Mouse (Mus musculus) intestine, embryonic 15.5 days (tissue): ENCODE measurements around the gene Sdcbp2. TPM values are rescaled to one million over a fixed set of nuclear protein-coding genes. Genes with fewer than 3 reads are reported as not detected.
A peak's percentile ranks its signal among the peaks of the same experiment; 100 is the strongest.

Experiments
- ATAC-seq: fragments of 200-750 bp; cut with Nextera tagmentation; 2 replicates; pipeline ENCODE4 v1.8.0; 2017; ENCODE audit warnings: moderate TSS enrichment, moderate library complexity
- H3K27ac ChIP-seq: fragments of 300-500 bp; sonication (generic); 2 replicates; pipeline ENCODE4 v1.5.1; 2015; ENCODE audit warnings: mild to moderate bottlenecking, inconsistent platforms
- H3K27me3 ChIP-seq: fragments of 300-500 bp; sonication (generic); replicated peaks from 2 replicates; pipeline ENCODE4 v1.6.1; 2015; ENCODE audit warnings: inconsistent platforms
- H3K36me3 ChIP-seq: fragments of 300-500 bp; sonication (generic); 2 replicates; pipeline ENCODE4 v1.6.1; 2015; ENCODE audit warnings: inconsistent platforms
- H3K4me1 ChIP-seq: fragments of 300-500 bp; sonication (generic); replicated peaks from 2 replicates; pipeline ENCODE4 v1.6.1; 2015; ENCODE audit warnings: inconsistent platforms
- H3K4me2 ChIP-seq: fragments of 300-500 bp; sonication (generic); replicated peaks from 2 replicates; pipeline ENCODE4 v1.6.1; 2015; ENCODE audit warnings: mild to moderate bottlenecking, inconsistent platforms
- H3K4me3 ChIP-seq: fragments of 300-500 bp; sonication (generic); replicated peaks from 2 replicates; pipeline ENCODE4 v1.5.1; 2015; ENCODE audit warnings: inconsistent platforms
- H3K9ac ChIP-seq: fragments of 300-500 bp; sonication (generic); 2 replicates; pipeline ENCODE4 v1.6.1; 2015; ENCODE audit warnings: inconsistent platforms
- H3K9me3 ChIP-seq: fragments of 300-500 bp; sonication (generic); 2 replicates; pipeline ENCODE4 v1.6.1; 2016; ENCODE audit warnings: inconsistent platforms
- WGBS: fragments of 180-500 bp; shearing (Covaris S2); methylation state at CpG from one replicate; pipeline ENCODE4 v1.1.7; 2015; 5-methylcytosine and 5-hydroxymethylcytosine counted together
- polyA plus RNA-seq: library from polyadenylated mRNA; unstranded; fragments of >200 nt; fragmentation: Nextera tagmentation; extraction: Ambion mirVana; gene quantifications from 2 replicates; pipeline ENCODE4 v1.2.1, GENCODE M21; 2015

Sdcbp2 gene
- polyA plus RNA-seq, 1 experiment from 2014 or later, result 15.9 TPM

DNA sequence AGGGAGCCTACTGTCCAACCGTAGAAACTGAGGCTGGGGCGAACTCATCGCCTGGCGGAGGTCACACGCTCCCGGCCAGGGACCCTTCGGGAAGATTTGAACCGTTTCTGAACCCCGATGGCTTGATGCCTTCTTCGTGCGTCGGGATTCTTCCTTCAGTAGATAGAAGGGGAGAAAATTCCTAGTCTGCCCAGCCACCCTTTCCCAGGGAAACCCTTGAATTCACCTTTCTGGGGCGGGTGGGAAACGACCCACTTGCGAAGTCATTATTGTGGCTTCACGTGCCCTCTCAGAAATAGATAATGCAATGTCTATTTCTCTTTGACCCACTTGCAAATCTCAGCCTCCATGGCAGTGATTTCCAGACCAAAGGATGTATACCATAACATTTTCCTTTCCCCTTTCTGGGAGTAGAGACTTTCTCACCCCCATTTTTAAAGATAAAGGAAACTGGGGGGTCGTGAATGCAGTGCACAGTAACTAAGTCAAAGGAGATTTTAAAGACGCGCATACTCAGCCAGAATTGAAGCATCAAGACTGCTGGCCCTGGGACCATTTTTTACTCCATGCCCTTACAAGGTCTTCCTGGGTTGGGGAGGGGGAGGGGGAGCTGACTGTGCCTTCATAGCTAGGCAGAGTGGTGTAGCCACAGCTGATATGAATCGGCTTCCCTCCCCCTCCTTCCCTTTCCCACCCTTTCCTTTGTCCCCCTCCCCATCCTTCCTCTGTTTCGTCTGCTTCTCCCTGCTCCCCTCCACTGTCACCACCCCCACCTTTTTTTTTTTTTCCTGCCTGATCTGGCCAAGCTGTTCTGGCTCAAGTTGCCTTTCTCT is 29.1 kb upstream of the Sdcbp2 start:
- H3K9ac ChIP-seq, result peak overlapping the region; percentile 91
- no peaks in the 10 kb centered on the region for H3K9me3 ChIP-seq
- 2% methylated on average over 21 of the region's 21 CpGs for WGBS
- peak overlapping the region; percentile 95 for H3K27ac ChIP-seq
- peak overlapping the region; percentile 88 for H3K4me3 ChIP-seq
- H3K4me2 ChIP-seq, result peak overlapping the region; percentile 67
- H3K4me1 ChIP-seq, result peaks cover 27% of the 10 kb centered on the region
- H3K36me3 ChIP-seq, result no peaks in the 10 kb centered on the region
- ATAC-seq, result peak; percentile 19; the same call in 1 of the 2 replicates
- H3K27me3 ChIP-seq, result no peaks in the 10 kb centered on the region

DNA sequence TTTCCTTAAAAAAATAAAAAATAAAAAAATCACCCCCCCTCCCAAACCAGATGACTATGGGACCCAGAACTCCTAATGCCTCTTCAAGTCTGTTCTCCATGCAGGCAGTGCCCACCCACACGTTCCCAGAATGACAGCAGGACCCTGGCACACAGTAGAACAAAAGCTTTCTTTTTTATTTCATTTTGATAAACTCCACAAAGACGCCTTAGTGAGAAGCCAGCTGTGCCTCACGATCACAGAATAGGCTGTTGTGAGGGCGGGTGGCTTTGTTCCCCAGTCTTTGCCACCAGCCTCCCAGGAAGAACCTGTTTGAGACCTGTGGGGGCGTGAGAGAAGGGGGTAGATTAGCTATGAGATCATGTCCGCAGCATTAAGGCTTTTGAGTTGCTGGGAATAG is 27.7 kb upstream of the Sdcbp2 start:
- H3K9me3 ChIP-seq, result no peaks in the 10 kb centered on the region
- no peaks in the 10 kb centered on the region for H3K27me3 ChIP-seq
- ATAC-seq, result no peak
- peaks cover 32% of the 10 kb centered on the region for H3K4me1 ChIP-seq
- H3K36me3 ChIP-seq, result no peaks in the 10 kb centered on the region
- H3K27ac ChIP-seq, result no peak overlapping the region
- H3K4me3 ChIP-seq, result no peak overlapping the region; the same call in 1 of the 2 replicates
- WGBS, result 60% methylated on average over 6 of the region's 6 CpGs
- peak overlapping the region; percentile 13; the same call in 1 of the 2 replicates for H3K9ac ChIP-seq
- H3K4me2 ChIP-seq, result peak overlapping the region; percentile 67

DNA sequence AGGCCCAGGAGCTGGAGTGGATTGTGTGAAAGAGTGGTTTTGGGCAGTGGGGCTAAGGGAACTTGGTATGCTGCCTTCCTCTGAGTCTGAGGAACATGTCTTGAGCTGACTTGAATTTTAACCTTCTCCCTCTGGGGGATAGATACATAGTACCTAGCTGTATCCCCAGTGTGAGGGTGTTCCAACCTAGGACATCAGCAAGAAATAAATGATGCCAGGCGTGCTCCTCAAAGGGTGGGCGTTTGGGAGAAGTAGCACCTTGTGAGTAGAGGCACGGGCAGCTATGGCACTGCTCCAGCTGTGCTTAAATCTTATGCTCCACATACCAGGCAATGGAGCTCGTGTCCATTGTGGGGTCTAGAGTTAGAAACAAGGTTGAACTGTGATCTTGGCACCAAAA is 25.9 kb upstream of the Sdcbp2 start:
- no peak for ATAC-seq
- Histone ChIP-seq H3K4me2 (no peak overlapping the region), H3K36me3 (0 out of 2 replicates have a peak, but pooled peaks cover 4% of the 10 kb centered on the region), H3K4me1 (peaks cover 29% of the 10 kb centered on the region), H3K9ac (no peak overlapping the region), H3K27me3 (no peaks in the 10 kb centered on the region), H3K27ac (no peak overlapping the region), H3K9me3 (no peaks in the 10 kb centered on the region), H3K4me3 (no peak overlapping the region)
- WGBS, result 85% methylated on average over 4 of the region's 4 CpGs

DNA sequence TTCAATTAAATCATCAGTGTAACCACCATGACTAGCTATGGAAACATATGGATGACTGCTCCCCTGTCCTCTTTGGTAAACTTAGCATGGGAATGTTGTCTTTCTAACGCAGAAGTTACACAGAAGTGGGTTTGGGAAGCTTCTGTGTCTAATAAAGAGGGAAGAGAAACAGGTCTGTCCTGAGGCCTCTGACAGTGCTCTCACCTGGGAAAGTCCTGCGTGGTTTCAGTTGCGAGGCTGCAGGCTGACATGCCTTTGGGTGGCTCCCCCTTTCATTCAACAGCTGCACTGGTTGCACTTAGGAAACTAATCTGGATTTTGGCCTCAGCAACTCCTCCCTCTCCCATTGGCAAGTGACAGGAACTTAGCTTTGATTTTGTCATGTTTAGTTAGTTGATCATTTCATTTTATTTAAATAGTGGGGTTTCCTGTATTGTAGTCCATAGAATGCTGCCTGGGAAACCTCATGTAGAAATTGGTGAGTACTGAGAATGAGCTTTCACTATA is 22.8 kb upstream of the Sdcbp2 start:
- 91% methylated on average over 3 of the region's 3 CpGs for WGBS
- no peaks in the 10 kb centered on the region for H3K27me3 ChIP-seq
- no peak overlapping the region for H3K9ac ChIP-seq
- no peak for ATAC-seq
- peaks cover 19% of the 10 kb centered on the region for H3K4me1 ChIP-seq
- no peak overlapping the region for H3K27ac ChIP-seq
- peaks cover 17% of the 10 kb centered on the region; the same call in 1 of the 2 replicates for H3K36me3 ChIP-seq
- H3K4me3 ChIP-seq, result no peak overlapping the region
- H3K4me2 ChIP-seq, result no peak overlapping the region
- no peaks in the 10 kb centered on the region for H3K9me3 ChIP-seq

DNA sequence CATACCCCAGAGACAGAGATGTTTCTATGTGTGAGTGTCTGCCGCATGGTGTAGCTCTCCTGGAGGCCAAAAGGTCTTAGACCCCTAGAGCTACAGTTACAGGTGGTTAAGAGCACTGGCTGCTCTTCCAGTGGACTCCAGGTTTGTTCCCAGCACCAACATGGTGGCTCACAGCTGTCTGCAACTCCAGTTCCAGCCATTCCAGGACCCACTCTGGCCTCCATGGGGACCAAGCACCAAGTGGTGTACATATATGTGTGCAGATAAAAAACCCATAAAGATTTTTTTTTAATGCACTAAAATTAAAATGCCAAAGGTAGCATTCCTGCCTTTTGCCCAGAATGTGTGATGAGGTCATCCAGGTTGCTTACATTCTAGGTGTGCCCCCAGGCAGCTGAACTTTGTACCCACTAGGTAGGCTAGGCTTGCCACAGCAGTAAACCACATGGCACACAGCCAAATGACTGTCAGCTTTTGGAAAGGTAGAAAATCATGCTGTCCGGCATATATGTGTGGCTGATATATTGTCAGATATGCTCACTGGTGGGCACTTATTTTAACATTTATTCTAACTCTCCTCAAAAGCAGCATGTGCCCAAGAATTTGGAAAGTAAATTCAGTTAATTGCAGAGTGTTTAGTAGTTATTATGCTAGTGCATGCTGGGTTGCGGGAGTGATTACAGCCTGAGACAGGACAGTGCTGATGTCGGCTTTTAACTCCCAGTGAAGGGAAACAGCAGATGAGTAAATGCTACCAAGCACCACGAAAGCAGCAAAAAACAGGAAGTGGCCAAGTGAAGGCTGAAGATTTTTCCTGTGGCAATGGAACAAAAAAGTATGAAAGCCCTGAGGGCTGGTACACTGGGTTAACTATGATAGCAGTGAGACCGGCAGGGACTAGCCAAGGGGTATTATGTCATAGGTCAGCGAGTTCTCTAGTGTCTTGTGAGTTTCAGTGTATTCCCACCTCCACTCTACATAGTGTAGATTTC is 9.2 kb upstream of the Sdcbp2 start:
- Histone ChIP-seq H3K27me3 (no peaks in the 10 kb centered on the region), H3K9me3 (no peaks in the 10 kb centered on the region), H3K4me1 (0 out of 2 replicates have a peak, but pooled peaks cover 4% of the 10 kb centered on the region), H3K4me2 (no peak overlapping the region), H3K27ac (0 out of 2 replicates have a peak overlapping the region, but pooled peaks have one; percentile 58), H3K4me3 (no peak overlapping the region), H3K36me3 (peaks cover 21% of the 10 kb centered on the region), H3K9ac (no peak overlapping the region)
- peak; percentile 93 for ATAC-seq
- WGBS, result 71% methylated on average over 7 of the region's 7 CpGs

DNA sequence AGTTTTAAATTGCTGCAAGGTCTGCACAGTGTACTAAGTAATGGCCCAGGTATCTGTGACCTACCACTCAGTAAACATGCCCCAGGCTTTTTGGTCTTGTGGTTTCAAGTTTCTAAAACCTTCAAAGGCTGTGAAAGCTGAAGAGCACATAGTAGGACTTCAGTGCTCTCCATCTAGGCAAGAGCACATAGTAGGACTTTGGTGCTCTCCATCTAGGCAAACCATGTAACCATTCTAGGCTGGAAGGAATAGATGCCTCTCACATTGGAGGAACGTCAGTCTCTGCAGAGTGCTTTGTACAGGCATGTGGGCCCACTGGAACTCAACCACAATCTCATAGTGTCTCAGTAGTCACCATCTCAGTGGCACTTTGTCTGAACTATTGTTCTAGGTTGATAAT is 8.4 kb upstream of the Sdcbp2 start:
- H3K27ac ChIP-seq, result no peak overlapping the region
- H3K9me3 ChIP-seq, result no peaks in the 10 kb centered on the region
- no peak overlapping the region for H3K4me2 ChIP-seq
- H3K4me3 ChIP-seq, result no peak overlapping the region
- peak; percentile 6; the same call in 1 of the 2 replicates for ATAC-seq
- peaks cover 21% of the 10 kb centered on the region for H3K36me3 ChIP-seq
- no peaks in the 10 kb centered on the region for H3K27me3 ChIP-seq
- no peak overlapping the region for H3K9ac ChIP-seq
- WGBS, result 82% methylated on average over 1 of the region's 1 CpGs
- 0 out of 2 replicates have a peak, but pooled peaks cover 4% of the 10 kb centered on the region for H3K4me1 ChIP-seq

DNA sequence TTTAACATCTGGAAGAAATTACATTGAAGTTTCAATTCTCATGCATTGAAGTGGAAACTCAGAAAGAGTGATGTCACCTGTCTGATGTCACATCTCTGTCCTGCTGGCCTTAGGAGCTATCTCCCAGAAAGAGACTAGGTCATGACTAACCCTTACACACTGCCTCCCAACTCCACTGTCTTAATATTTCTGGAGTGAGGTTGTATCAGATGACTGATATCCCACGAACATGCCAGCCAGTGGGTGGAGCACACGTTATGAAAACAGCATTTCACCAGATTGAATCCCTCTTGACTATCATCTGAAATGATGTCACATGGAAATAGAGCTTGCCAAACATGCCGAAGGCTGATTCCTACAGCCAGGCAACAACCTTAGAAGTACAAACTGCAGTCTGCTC is 7.4 kb upstream of the Sdcbp2 start:
- H3K4me3 ChIP-seq, result no peak overlapping the region
- H3K27me3 ChIP-seq, result no peaks in the 10 kb centered on the region
- 0 out of 2 replicates have a peak, but pooled peaks cover 4% of the 10 kb centered on the region for H3K4me1 ChIP-seq
- H3K4me2 ChIP-seq, result no peak overlapping the region
- H3K36me3 ChIP-seq, result peaks cover 11% of the 10 kb centered on the region
- H3K27ac ChIP-seq, result no peak overlapping the region
- ATAC-seq, result no peak
- WGBS, result 63% methylated on average over 3 of the region's 3 CpGs
- no peak overlapping the region for H3K9ac ChIP-seq
- no peaks in the 10 kb centered on the region for H3K9me3 ChIP-seq

DNA sequence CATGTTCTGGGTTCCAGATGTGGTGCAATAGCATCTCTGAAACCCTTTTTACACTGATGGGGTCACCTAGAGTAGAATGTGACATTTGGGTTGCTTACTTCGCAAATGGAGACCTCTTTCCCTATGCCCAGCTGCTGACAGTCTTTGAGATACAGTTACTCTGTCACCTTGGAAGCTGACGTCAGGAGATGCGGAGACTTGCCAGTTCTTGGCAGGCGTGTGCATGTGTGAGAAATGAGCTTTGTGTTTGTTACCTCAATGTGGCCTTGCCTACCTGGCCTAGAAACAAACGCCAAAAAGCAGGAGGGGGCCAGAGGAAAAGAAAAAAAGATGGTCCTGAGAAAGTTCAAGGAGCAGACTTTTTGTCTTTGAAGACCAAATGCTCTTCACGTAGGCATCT is 5.6 kb upstream of the Sdcbp2 start:
- Histone ChIP-seq H3K9ac (no peak overlapping the region), H3K27me3 (no peaks in the 10 kb centered on the region), H3K4me2 (no peak overlapping the region), H3K4me1 (0 out of 2 replicates have a peak, but pooled peaks cover 4% of the 10 kb centered on the region), H3K9me3 (no peaks in the 10 kb centered on the region), H3K36me3 (peaks cover 6% of the 10 kb centered on the region; the same call in 1 of the 2 replicates), H3K27ac (no peak overlapping the region), H3K4me3 (no peak overlapping the region)
- WGBS, result 84% methylated on average over 6 of the region's 6 CpGs
- no peak for ATAC-seq

DNA sequence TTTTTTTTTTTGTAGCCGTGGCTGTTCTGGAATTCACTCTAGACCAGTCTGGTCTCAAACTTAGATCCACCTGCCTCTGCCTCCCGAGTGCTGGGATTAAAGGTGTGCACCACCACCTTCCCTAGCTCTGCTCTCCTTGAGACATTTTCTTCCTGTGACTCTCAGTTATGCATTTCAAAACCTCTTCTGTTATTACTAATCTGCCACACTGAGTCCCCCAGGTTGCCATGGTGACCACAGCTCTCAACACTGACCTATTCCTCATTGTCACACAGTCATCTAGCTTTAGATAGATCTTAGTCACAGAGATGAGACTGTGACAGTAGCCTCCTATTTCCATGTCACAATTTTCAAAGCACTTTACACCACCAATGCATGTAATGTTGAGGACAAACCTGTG is 3.0 kb upstream of the Sdcbp2 start:
- ATAC-seq, result no peak
- H3K4me3 ChIP-seq, result no peak overlapping the region
- WGBS, result 76% methylated on average over 2 of the region's 2 CpGs

DNA sequence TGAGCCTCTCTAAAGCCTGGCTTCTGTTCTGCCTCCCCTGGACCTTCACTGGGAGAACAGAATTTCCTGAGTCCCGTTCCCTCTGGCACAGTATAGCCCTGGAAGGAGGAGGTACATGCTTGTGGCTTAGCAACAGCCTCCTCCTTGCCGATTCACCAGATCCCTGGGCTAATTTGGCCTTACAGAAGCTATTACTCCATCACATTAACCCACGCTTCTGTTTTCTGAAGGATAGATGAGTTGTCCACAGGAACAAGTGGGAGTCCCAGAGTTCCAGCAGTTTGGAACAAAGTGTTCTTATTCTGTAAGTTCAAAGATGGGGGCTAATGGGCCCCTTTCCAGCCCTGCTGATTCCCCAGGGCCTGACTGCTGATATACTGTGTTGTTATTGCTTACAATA is 1.2 kb downstream of the Sdcbp2 start:
- no peak overlapping the region for H3K4me3 ChIP-seq

More for the DNA sequence above, 3.0 kb upstream of the Sdcbp2 start:
- H3K9me3 ChIP-seq, result no peaks in the 10 kb centered on the region
- H3K27me3 ChIP-seq, result no peaks in the 10 kb centered on the region
- no peak overlapping the region for H3K27ac ChIP-seq
- H3K9ac ChIP-seq, result no peak overlapping the region
- H3K36me3 ChIP-seq, result no peaks in the 10 kb centered on the region
- no peak overlapping the region for H3K4me2 ChIP-seq
- H3K4me1 ChIP-seq, result no peaks in the 10 kb centered on the region

DNA sequence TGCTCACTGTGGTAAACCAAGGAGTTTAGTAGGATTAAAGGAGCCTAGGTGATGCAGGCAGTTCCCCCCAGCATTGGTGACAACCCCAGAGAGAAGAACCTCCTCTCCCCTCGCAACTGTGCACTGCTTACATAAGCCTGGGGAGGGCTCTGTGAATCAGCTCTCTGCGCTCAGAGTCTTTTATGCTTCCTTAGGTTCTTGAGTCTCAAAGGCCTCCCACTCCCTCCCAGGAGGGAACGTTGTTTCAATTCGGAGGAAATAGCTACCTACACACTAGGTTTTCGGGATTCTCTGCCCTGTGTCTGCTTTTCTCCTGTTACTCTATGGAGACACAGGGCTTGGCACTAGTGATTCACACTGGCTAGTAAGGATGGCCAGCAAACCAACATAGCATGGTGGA is 2.2 kb downstream of the Sdcbp2 start:
- H3K36me3 ChIP-seq, result no peaks in the 10 kb centered on the region
- H3K27me3 ChIP-seq, result no peaks in the 10 kb centered on the region
- ATAC-seq, result no peak
- 81% methylated on average over 5 of the region's 5 CpGs for WGBS
- H3K9ac ChIP-seq, result no peak overlapping the region
- H3K4me1 ChIP-seq, result no peaks in the 10 kb centered on the region; the same call in 1 of the 2 replicates
- no peak overlapping the region for H3K27ac ChIP-seq
- H3K4me2 ChIP-seq, result no peak overlapping the region
- no peak overlapping the region for H3K4me3 ChIP-seq
- no peaks in the 10 kb centered on the region for H3K9me3 ChIP-seq

More for the DNA sequence above, 1.2 kb downstream of the Sdcbp2 start:
- H3K27me3 ChIP-seq, result no peaks in the 10 kb centered on the region
- H3K9ac ChIP-seq, result no peak overlapping the region
- no peak for ATAC-seq
- H3K36me3 ChIP-seq, result no peaks in the 10 kb centered on the region
- WGBS, result 72% methylated on average over 3 of the region's 3 CpGs
- no peaks in the 10 kb centered on the region for H3K9me3 ChIP-seq
- no peak overlapping the region for H3K4me2 ChIP-seq
- H3K4me1 ChIP-seq, result no peaks in the 10 kb centered on the region; the same call in 1 of the 2 replicates
- no peak overlapping the region for H3K27ac ChIP-seq
